Mouse (Mus musculus): ENCODE data around the gene L2hgdh.

DNA sequence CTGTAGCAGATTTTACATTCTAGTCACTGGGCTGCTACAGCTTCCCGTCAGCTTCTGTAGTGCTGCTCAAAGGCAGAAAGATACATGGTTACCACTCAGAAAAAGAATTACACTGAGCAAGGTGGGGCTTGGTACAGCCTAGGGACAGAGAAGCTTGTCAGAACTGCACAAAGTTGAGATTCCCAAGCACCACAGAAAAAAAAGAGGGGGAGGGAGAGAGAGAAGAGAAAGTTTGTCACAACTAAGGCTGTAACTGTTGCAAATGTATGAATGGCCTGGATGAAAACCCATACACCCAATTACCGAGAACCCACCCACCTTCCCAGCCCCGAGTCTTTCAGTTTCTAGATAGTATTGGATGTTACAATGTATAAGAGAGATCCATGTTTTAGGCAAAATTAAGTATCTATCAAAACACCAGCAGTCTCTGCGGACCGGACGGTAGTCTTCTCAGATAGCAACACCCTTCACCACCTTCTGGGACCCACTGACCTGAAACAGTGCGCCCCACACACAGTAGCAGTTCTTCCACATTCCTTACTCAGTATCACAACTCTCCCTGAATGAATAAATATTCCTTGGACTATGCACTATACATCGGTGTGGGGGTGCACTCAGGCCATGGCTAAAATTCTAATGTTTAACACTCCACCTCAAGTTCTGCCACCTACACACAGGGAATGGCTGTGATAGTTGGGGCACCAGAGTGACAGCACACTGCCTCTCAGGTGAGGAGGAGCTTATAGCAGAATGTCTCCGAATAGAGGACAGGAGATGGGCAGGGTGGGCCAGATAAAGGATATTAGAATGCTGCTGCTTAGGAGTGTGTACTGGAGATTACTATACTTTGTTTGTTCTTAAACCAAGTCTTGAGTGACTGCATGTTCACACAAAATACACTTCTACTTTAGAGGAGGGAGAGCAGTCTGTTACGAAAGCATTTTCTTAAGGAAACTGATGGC lies 49.8 kb downstream of the L2hgdh start:
- TF ChIP-seq GATA1 (IDR thresholded peaks at IDR 0.05; ENCODE audit: low read length): no peak
- no peak for TF ChIP-seq TAL1 (IDR thresholded peaks at IDR 0.05; ENCODE audit: low read length)

Measured in erythroblast, embryonic 14.5 days (primary cell).